Mouse (Mus musculus) G1E (cell line): ENCODE data around the gene Maco1.

Experiments used
- CTCF ChIP-seq: IDR thresholded peaks from 2 replicates; pipeline ENCODE4 v1.5.1; 2012; ENCODE audit warnings: low read depth, low read length, inconsistent platforms, mixed read lengths
- GATA1 ChIP-seq: IDR thresholded peaks from 2 replicates; pipeline ENCODE4 v1.6.1; 2012; ENCODE audit warnings: borderline replicate concordance, low read length, inconsistent platforms, mixed read lengths
- TAL1 ChIP-seq: conservative IDR thresholded peaks from 2 replicates; pipeline ENCODE4 v1.6.1; 2012; ENCODE audit warnings: low read depth, low read length, inconsistent platforms, mixed read lengths

DNA sequence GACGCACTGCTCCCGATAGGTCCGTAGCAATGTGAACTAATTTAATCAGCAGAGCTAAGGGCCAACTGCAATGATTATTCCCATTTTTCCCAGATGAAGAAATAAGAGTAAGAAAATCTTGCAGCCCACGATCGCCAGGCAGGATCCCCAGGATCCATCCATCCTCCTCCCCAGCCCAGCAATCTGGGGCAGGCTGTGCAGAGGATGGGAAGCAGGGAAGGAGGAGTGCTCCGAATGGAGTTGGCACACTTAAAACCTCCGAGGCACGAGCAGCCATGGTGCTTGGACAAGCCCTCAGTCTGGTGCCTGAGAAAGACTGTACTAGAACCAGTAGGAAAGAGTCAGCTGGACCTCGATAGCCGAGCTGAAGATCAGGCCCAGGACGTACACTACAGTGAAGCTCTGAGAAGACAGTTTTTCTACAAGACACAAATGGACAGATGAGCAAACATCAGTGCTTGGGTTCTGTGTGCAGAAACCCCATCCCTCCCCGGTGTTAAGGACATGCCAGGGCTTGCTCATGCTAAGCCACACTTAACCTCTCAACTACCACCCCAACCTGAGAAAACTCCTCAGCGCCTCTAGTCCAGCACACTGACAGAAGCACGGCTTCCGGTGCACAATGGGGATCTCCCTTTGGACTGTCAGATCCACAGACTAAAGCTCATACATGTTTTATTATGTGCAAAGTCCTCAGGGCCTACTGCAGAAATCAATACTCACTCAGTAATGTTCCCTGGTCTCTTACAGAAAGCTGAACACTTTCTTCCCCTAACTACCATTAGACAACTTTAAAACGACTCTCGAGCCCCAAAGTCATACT is 39.5 kb downstream of the Maco1 start:
- TF ChIP-seq CTCF (no peak), GATA1 (no peak), TAL1 (no peak)
